In the genomic region with DNA sequence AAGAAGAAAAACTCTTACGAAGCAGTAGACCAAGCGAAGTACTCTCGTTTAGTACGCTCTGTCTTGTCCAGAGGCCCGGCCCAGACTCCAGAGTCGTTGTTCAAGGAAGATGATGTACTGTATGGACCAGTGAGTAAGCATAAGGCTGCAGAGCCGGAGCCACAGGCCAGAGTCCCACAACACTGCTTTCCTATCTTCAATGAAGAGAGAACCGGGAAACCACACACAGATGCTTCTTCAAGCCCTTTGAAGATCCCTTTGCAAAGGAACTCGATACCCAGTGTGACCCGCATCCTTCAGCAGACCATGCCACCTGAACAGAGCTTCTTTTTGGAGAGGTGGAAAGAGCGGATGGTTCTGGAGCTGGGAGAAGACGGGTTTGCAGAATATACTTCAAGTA, we compare ENCODE assay signal across 1 mouse cellular context.
A peak's percentile ranks its signal among the peaks of the same experiment; 100 is the strongest.
TF ChIP-seq lines count a peak whose summit lies in the region.

No protein-coding gene starts in this region.

TF ChIP-seq in CH12.LX, 34 proteins besides CTCF, POLR2A, EP300 and RAD21 (continued from another document):
- TF ChIP-seq ZKSCAN1 (IDR thresholded peaks at IDR 0.05; ENCODE audit: borderline replicate concordance, low read depth, low read length) (no peak), USF2 (conservative IDR thresholded peaks at IDR 0.05; ENCODE audit: low read depth, low read length) (no peak), TBP (conservative IDR thresholded peaks at IDR 0.05; ENCODE audit: low read depth, low read length) (no peak), CHD1 (IDR thresholded peaks at IDR 0.05; ENCODE audit: low read depth, low read length) (no peak), USF1 (IDR thresholded peaks at IDR 0.05; ENCODE audit: low read depth, low read length) (no peak), PAX5 (IDR thresholded peaks at IDR 0.05; ENCODE audit: low read length) (no peak), JUN (IDR thresholded peaks at IDR 0.05; ENCODE audit: insufficient read depth, low read depth, low read length) (no peak), MAX (IDR thresholded peaks at IDR 0.05; ENCODE audit: low read length) (peak; percentile 53), MEF2A (IDR thresholded peaks at IDR 0.05; ENCODE audit: borderline replicate concordance, low read depth, low read length) (no peak), GABPA (IDR thresholded peaks at IDR 0.05; ENCODE audit: insufficient replicate concordance, low read depth, low read length) (no peak), MAZ (IDR thresholded peaks at IDR 0.05; ENCODE audit: low read depth, low read length) (no peak), MXI1 (IDR thresholded peaks at IDR 0.05; ENCODE audit: low read depth, low read length) (no peak), UBTF (IDR thresholded peaks at IDR 0.05; ENCODE audit: low read depth, low read length) (no peak), TCF12 (IDR thresholded peaks at IDR 0.05; ENCODE audit: low read depth, low read length) (no peak), SIN3A (IDR thresholded peaks at IDR 0.05; ENCODE audit: low read length) (0 out of 2 replicates have a peak, but pooled peaks have one; percentile 52), POLR2AphosphoS2 (IDR thresholded peaks at IDR 0.05; ENCODE audit: low read depth, low read length) (no peak), E2F4 (IDR thresholded peaks at IDR 0.05; ENCODE audit: insufficient replicate concordance, low read depth, low read length) (no peak), KAT2A (IDR thresholded peaks at IDR 0.05; ENCODE audit: insufficient replicate concordance, low read length) (0 out of 2 replicates have a peak, but pooled peaks have one; percentile 23), ZMIZ1 (IDR thresholded peaks at IDR 0.05; ENCODE audit: low read depth, low read length) (no peak)
TF ChIP-seq in CH12.LX: peak in this region for 3.
